10 mouse cellular contexts compared by ENCODE assay signal in the genomic region with DNA sequence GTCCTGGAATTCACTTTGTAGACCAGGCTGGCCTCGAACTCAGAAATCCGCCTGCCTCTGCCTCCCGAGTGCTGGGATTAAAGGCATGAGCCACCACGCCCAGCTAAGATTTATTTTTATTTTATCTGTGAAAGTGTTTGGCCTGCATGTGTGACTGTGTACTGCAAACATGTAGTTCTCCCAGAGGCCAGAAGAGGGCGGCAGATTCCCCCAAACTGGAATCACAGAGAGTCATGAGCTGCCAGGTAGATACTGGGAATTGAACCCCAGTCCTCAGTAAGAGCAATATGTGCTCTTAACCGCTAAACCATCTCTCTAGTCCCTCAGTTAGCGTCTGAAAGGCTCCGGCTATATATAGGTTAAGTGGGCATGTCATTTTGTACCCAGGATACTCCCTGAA. TPM values are rescaled to one million over a fixed set of nuclear protein-coding genes. Genes with fewer than 3 reads are reported as not detected.
DNase-seq lines count a peak whose midpoint lies in the region; ATAC-seq lines count a peak whose summit lies in the region.
"Had no signal": no experiment of that assay in that cellular context is flagged by ENCODE, and none has a peak within 500 bp of the region (broad histone marks: within the 10 kb centered on the region; RNA-seq: fewer than 3 reads in every experiment).

No protein-coding gene starts in this region.

- H3K4me1 ChIP-seq in forebrain, embryonic 14.5 days (ENCODE audit: control insufficient read depth, insufficient read depth, low read length): no peaks in the 10 kb centered on the region; the same call in 1 of the 2 replicates
- H3K4me1 ChIP-seq in forebrain, embryonic 15.5 days: peaks cover 11% of the 10 kb centered on the region
- peaks cover 7% of the 10 kb centered on the region; the same call in 1 of the 2 replicates for H3K4me1 ChIP-seq in midbrain, embryonic 14.5 days (ENCODE audit: control insufficient read depth, insufficient read depth, low read length)
- H3K4me1 ChIP-seq in midbrain, embryonic 15.5 days: peaks cover 7% of the 10 kb centered on the region

- no peaks in the 10 kb centered on the region for H3K9me3 ChIP-seq in forebrain, embryonic 14.5 days (replicated peaks; ENCODE audit: control insufficient read depth, low read length)
- H3K9me3 ChIP-seq in forebrain, embryonic 15.5 days: no peaks in the 10 kb centered on the region
- no peaks in the 10 kb centered on the region for H3K9me3 ChIP-seq in midbrain, embryonic 14.5 days (ENCODE audit: control insufficient read depth, low read length)
- no peaks in the 10 kb centered on the region for H3K9me3 ChIP-seq in midbrain, embryonic 15.5 days

- no peak for ATAC-seq in forebrain, embryonic 14.5 days
- no peak for ATAC-seq in forebrain, embryonic 15.5 days (replicated peaks)
- no peak for ATAC-seq in midbrain, embryonic 14.5 days (ENCODE audit: low FRiP score, low TSS enrichment)
- ATAC-seq in midbrain, embryonic 15.5 days (replicated peaks): no peak

- no peak overlapping the region for H3K27ac ChIP-seq in forebrain, embryonic 14.5 days (ENCODE audit: low read depth, low read length)
- H3K27ac ChIP-seq in forebrain, embryonic 15.5 days (replicated peaks): no peak overlapping the region
- no peak overlapping the region for H3K27ac ChIP-seq in midbrain, embryonic 14.5 days (replicated peaks; ENCODE audit: low read depth, low read length)
- no peak overlapping the region for H3K27ac ChIP-seq in midbrain, embryonic 15.5 days

- 39% methylated on average over 8 of the region's 8 CpGs for WGBS in forebrain, embryonic 14.5 days
- 42% methylated on average over 8 of the region's 8 CpGs for WGBS in forebrain, embryonic 15.5 days
- WGBS in midbrain, embryonic 14.5 days: 42% methylated on average over 8 of the region's 8 CpGs
- WGBS in midbrain, embryonic 15.5 days: 37% methylated on average over 8 of the region's 8 CpGs

- no peaks in the 10 kb centered on the region; the same call in 1 of the 2 replicates for H3K27me3 ChIP-seq in forebrain, embryonic 14.5 days (replicated peaks; ENCODE audit: control insufficient read depth, insufficient read depth, low read length)
- H3K27me3 ChIP-seq in forebrain, embryonic 15.5 days: no peaks in the 10 kb centered on the region
- no peaks in the 10 kb centered on the region for H3K27me3 ChIP-seq in midbrain, embryonic 14.5 days (ENCODE audit: control insufficient read depth, insufficient read depth, low read length)
- no peaks in the 10 kb centered on the region for H3K27me3 ChIP-seq in midbrain, embryonic 15.5 days (replicated peaks)

- no peak overlapping the region for H3K9ac ChIP-seq in forebrain, embryonic 14.5 days (ENCODE audit: low read length)
- no peak overlapping the region for H3K9ac ChIP-seq in forebrain, embryonic 15.5 days (replicated peaks)
- H3K9ac ChIP-seq in midbrain, embryonic 14.5 days (replicated peaks; ENCODE audit: low read length): no peak overlapping the region
- no peak overlapping the region for H3K9ac ChIP-seq in midbrain, embryonic 15.5 days

- H3K36me3 ChIP-seq in forebrain, embryonic 14.5 days (ENCODE audit: control insufficient read depth, insufficient read depth, low read length): peaks cover 16% of the 10 kb centered on the region
- peaks cover 10% of the 10 kb centered on the region; the same call in 1 of the 2 replicates for H3K36me3 ChIP-seq in forebrain, embryonic 15.5 days
- peaks cover 14% of the 10 kb centered on the region for H3K36me3 ChIP-seq in midbrain, embryonic 14.5 days (ENCODE audit: control insufficient read depth, insufficient read depth, low read length)
- H3K36me3 ChIP-seq in midbrain, embryonic 15.5 days (replicated peaks): peaks cover 6% of the 10 kb centered on the region; the same call in 1 of the 2 replicates

- DNase-seq in forebrain, embryonic 14.5 days (ENCODE audit: low spot score): peak; percentile 48
- DNase-seq in midbrain, embryonic 14.5 days: peak; percentile 52
- peak; percentile 32 for DNase-seq in c-Kit-positive CD71-positive TER-119-positive erythroid progenitor cells, embryonic 14.5 days (ENCODE audit: low spot score)
- peak; percentile 20 to 51 for DNase-seq in natural killer cell, adult 2 months (ENCODE audit: low spot score in 2 of 2)
- no peak for DNase-seq in gastrocnemius, postnatal 14 days
- no peak for DNase-seq in left cerebral cortex, adult 11 months (ENCODE audit: low spot score)

- intact Hi-C loops in gastrocnemius, postnatal 14 days (cut with DNase I; ENCODE audit: low total_unique reads): no loop called here

- no peak overlapping the region for H3K4me2 ChIP-seq in forebrain, embryonic 14.5 days (ENCODE audit: low read length)
- no peak overlapping the region for H3K4me2 ChIP-seq in forebrain, embryonic 15.5 days (replicated peaks)
- H3K4me2 ChIP-seq in midbrain, embryonic 14.5 days (ENCODE audit: low read length): no peak overlapping the region
- no peak overlapping the region for H3K4me2 ChIP-seq in midbrain, embryonic 15.5 days

- H3K4me3 ChIP-seq in forebrain, embryonic 14.5 days (ENCODE audit: low read depth, low read length): no peak overlapping the region
- no peak overlapping the region for H3K4me3 ChIP-seq in forebrain, embryonic 15.5 days
- H3K4me3 ChIP-seq in midbrain, embryonic 14.5 days (replicated peaks; ENCODE audit: low read depth, low read length): no peak overlapping the region
- no peak overlapping the region for H3K4me3 ChIP-seq in midbrain, embryonic 15.5 days

RNA-seq across cellular contexts. Expression of a gene that starts 7.4 kb away (rescaled TPM):
- polyA plus RNA-seq in forebrain, embryonic 14.5 days (2014; fragmentation: Nextera tagmentation; extraction: Ambion mirVana): 3.2 and 6.5 TPM in 2 replicates
- 7.8 and 8.3 TPM in 2 replicates for polyA plus RNA-seq in forebrain, embryonic 15.5 days (2015; fragmentation: Nextera tagmentation; extraction: Ambion mirVana)
- 8.0 and 12.5 TPM in 2 replicates for polyA plus RNA-seq in midbrain, embryonic 14.5 days (2014; fragmentation: Nextera tagmentation; extraction: Ambion mirVana)
- 15.6 and 16.0 TPM in 2 replicates for polyA plus RNA-seq in midbrain, embryonic 15.5 days (2015; fragmentation: Nextera tagmentation; extraction: Ambion mirVana)
- 1 to 10 TPM; 1.4 to 1.8 TPM for total RNA-seq in gastrocnemius, postnatal 14 days (2021)

RNA-seq across cellular contexts. Expression of a gene that starts 19.5 kb away (rescaled TPM):
- polyA plus RNA-seq in forebrain, embryonic 14.5 days (2014; fragmentation: Nextera tagmentation; extraction: Ambion mirVana): 4.6 and 5.1 TPM in 2 replicates
- 4.8 and 4.9 TPM in 2 replicates for polyA plus RNA-seq in forebrain, embryonic 15.5 days (2015; fragmentation: Nextera tagmentation; extraction: Ambion mirVana)
- 8.8 and 12.1 TPM in 2 replicates for polyA plus RNA-seq in midbrain, embryonic 14.5 days (2014; fragmentation: Nextera tagmentation; extraction: Ambion mirVana)
- polyA plus RNA-seq in midbrain, embryonic 15.5 days (2015; fragmentation: Nextera tagmentation; extraction: Ambion mirVana): 9.7 and 10.0 TPM in 2 replicates
- under 1 TPM; 0.27 to 0.70 TPM for total RNA-seq in gastrocnemius, postnatal 14 days (2021)
- total RNA-seq: neutrophil, adult 5-6 weeks had no signal

RNA-seq across cellular contexts. Expression of a gene that starts 26.4 kb away (rescaled TPM):
- polyA plus RNA-seq in forebrain, embryonic 14.5 days (2014; fragmentation: Nextera tagmentation; extraction: Ambion mirVana): not detected in 2 replicates
- polyA plus RNA-seq in forebrain, embryonic 15.5 days (2015; fragmentation: Nextera tagmentation; extraction: Ambion mirVana): not detected in 2 replicates
- polyA plus RNA-seq in midbrain, embryonic 14.5 days (2014; fragmentation: Nextera tagmentation; extraction: Ambion mirVana): not detected in 2 replicates
- polyA plus RNA-seq in midbrain, embryonic 15.5 days (2015; fragmentation: Nextera tagmentation; extraction: Ambion mirVana): not detected in 2 replicates
- under 1 TPM in 1 of 2 experiments, not detected in 1; 0.80 TPM for total RNA-seq in gastrocnemius, postnatal 14 days (2021)
- total RNA-seq: neutrophil, adult 5-6 weeks had no signal
- polyA plus RNA-seq: large intestine, adult 2 months had no signal

RNA-seq across cellular contexts. Expression of a gene that starts 26.5 kb away (rescaled TPM):
- 156 and 182 TPM in 2 replicates for polyA plus RNA-seq in forebrain, embryonic 14.5 days (2014; fragmentation: Nextera tagmentation; extraction: Ambion mirVana)
- 131 and 136 TPM in 2 replicates for polyA plus RNA-seq in forebrain, embryonic 15.5 days (2015; fragmentation: Nextera tagmentation; extraction: Ambion mirVana)
- polyA plus RNA-seq in midbrain, embryonic 14.5 days (2014; fragmentation: Nextera tagmentation; extraction: Ambion mirVana): 101 and 120 TPM in 2 replicates
- 117 and 130 TPM in 2 replicates for polyA plus RNA-seq in midbrain, embryonic 15.5 days (2015; fragmentation: Nextera tagmentation; extraction: Ambion mirVana)
- total RNA-seq in gastrocnemius, postnatal 14 days (2021): 100 to 1,000 TPM; 341 to 442 TPM

RNA-seq across cellular contexts. Expression of a gene that starts 29.8 kb away (rescaled TPM):
- not detected in 2 replicates for polyA plus RNA-seq in forebrain, embryonic 14.5 days (2014; fragmentation: Nextera tagmentation; extraction: Ambion mirVana)
- polyA plus RNA-seq in forebrain, embryonic 15.5 days (2015; fragmentation: Nextera tagmentation; extraction: Ambion mirVana): not detected in 2 replicates
- polyA plus RNA-seq in midbrain, embryonic 14.5 days (2014; fragmentation: Nextera tagmentation; extraction: Ambion mirVana): not detected in 2 replicates
- not detected in 2 replicates for polyA plus RNA-seq in midbrain, embryonic 15.5 days (2015; fragmentation: Nextera tagmentation; extraction: Ambion mirVana)
- not detected for total RNA-seq in gastrocnemius, postnatal 14 days (2021)
- total RNA-seq: neutrophil, adult 5-6 weeks had no signal
- polyA plus RNA-seq: large intestine, adult 2 months had no signal

Comparison
In these comparisons a context has a peak if more than half of its experiments do, and no peak if none do; other contexts are left out.
1. DNase-seq: peak in forebrain, embryonic 14.5 days (single experiment), midbrain, embryonic 14.5 days (single experiment), c-Kit-positive CD71-positive TER-119-positive erythroid progenitor cells, embryonic 14.5 days (single experiment) and natural killer cell, adult 2 months (2 of 2); none in gastrocnemius, postnatal 14 days (single experiment) and left cerebral cortex, adult 11 months (single experiment).